Mouse (Mus musculus): ENCODE data around the gene Akap1. TPM values are rescaled to one million over a fixed set of nuclear protein-coding genes. Genes with fewer than 3 reads are reported as not detected.
"Not testable (repeated sequence)": the region's sequence is repeated elsewhere in the genome, so short reads cannot be mapped to it uniquely, and the experiment has no call there.

The Akap1 gene
- polyA plus RNA-seq, 1 experiment from 2014 or later = 13.0 TPM

DNA sequence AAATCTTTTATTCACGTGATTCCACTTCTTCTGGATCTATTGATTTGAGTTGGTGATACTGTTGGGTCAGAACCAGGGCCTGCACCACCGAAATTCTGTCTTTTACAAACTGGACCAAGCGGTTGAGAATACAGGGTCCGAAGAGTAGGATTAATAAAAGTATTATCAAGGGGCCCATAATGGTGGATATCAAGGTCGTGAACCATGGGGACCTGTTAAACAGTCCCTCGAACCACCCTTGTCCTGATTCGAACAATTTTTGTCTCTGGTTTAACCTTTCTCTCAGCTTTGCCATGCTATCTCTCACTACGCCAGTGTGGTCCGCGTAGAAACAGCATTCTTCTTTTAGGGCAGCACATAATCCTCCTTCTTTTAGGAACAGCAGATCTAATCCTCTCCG, 26.5 kb upstream of the Akap1 start:
- H3K36me3 ChIP-seq (ENCODE audit: control insufficient read depth, insufficient read depth, low read length); H3K9me3 ChIP-seq (ENCODE audit: control insufficient read depth, low read length); ATAC-seq (ENCODE audit: low FRiP score); H3K4me3 ChIP-seq (ENCODE audit: low read depth, low read length); DNase-seq (ENCODE audit: low spot score, missing footprints); H3K27me3 ChIP-seq (ENCODE audit: control insufficient read depth, insufficient read depth, low read length); H3K4me1 ChIP-seq (ENCODE audit: control insufficient read depth, insufficient read depth, low read length); H3K27ac ChIP-seq (ENCODE audit: low read depth, low read length); H3K9ac ChIP-seq (ENCODE audit: low read length); H3K4me2 ChIP-seq: not testable (repeated sequence)
- 94% methylated on average over 7 of the region's 11 CpGs for WGBS

DNA sequence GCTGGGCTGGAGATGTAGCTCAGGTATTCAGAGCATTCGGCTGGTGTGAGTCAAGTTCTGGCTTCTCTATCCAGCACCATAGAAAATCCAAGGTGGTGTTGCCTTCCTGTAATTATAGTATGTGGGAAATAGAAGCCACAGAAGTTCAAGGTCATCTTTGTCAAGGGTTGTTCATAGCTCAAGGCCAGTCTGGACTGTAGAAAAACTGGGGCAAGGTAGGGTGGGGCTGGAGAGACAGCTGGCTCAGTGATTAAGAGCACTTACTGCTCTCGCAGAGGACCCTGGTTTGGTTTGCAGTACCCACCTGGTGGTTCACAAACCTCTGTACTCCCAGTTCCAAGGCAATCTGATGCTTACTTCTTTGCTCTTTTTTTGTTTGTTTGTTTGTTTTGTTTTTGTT, 24.6 kb upstream of the Akap1 start:
- H3K9ac ChIP-seq (ENCODE audit: low read length) = no peak overlapping the region
- H3K9me3 ChIP-seq (ENCODE audit: control insufficient read depth, low read length) = no peaks in the 10 kb centered on the region
- no peaks in the 10 kb centered on the region for H3K27me3 ChIP-seq (ENCODE audit: control insufficient read depth, insufficient read depth, low read length)
- H3K4me3 ChIP-seq (ENCODE audit: low read depth, low read length) = no peak overlapping the region
- ATAC-seq (ENCODE audit: low FRiP score) = no peak
- no peak overlapping the region for H3K4me2 ChIP-seq
- no peaks in the 10 kb centered on the region for H3K4me1 ChIP-seq (ENCODE audit: control insufficient read depth, insufficient read depth, low read length)
- 92% methylated on average over 2 of the region's 2 CpGs for WGBS
- no peak for DNase-seq (ENCODE audit: low spot score, missing footprints)
- no peaks in the 10 kb centered on the region for H3K36me3 ChIP-seq (ENCODE audit: control insufficient read depth, insufficient read depth, low read length)
- no peak overlapping the region for H3K27ac ChIP-seq (ENCODE audit: low read depth, low read length)

DNA sequence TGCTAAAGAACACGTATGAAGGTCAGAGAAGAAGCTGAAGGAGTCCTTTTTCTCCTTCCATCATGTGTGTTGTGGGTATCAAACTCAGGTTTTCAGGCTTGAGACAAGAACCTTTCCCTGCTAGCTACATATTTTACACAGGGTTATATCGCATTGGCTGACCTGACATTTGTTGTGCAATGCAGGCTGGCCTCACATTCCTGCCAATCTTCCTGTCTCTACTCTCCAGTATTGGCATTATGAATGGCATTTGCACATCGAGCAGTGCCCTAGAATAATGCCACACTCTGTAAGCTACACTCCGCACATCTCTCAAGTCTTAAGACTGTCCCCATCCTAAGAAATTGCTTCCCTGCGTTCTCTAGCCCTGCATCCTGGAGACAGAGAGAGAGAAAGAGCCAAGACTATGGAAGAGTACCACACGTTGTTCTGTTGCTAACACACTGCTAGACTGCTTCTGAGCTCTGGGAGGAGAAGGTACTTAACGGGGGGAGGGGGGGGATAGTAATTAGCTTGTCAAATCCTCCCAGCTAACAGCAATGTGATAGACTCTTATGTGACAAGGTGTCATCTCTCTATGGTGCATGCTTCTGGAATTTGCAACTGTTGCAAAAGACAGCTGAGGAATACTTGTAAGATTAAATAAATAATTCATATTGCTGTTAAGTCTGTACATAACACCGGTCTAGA, 20.1 kb upstream of the Akap1 start:
- H3K9ac ChIP-seq (ENCODE audit: low read length) = no peak overlapping the region
- H3K27me3 ChIP-seq (ENCODE audit: control insufficient read depth, insufficient read depth, low read length) = no peaks in the 10 kb centered on the region
- DNase-seq (ENCODE audit: low spot score, missing footprints) (no peak), ATAC-seq (ENCODE audit: low FRiP score) (no peak)
- H3K9me3 ChIP-seq (ENCODE audit: control insufficient read depth, low read length) = no peaks in the 10 kb centered on the region
- H3K36me3 ChIP-seq (ENCODE audit: control insufficient read depth, insufficient read depth, low read length) = no peaks in the 10 kb centered on the region
- H3K4me3 ChIP-seq (ENCODE audit: low read depth, low read length) = no peak overlapping the region
- H3K4me2 ChIP-seq = no peak overlapping the region
- H3K4me1 ChIP-seq (ENCODE audit: control insufficient read depth, insufficient read depth, low read length) = no peaks in the 10 kb centered on the region
- WGBS = 75% methylated on average over 8 of the region's 8 CpGs
- H3K27ac ChIP-seq (ENCODE audit: low read depth, low read length) = no peak overlapping the region

DNA sequence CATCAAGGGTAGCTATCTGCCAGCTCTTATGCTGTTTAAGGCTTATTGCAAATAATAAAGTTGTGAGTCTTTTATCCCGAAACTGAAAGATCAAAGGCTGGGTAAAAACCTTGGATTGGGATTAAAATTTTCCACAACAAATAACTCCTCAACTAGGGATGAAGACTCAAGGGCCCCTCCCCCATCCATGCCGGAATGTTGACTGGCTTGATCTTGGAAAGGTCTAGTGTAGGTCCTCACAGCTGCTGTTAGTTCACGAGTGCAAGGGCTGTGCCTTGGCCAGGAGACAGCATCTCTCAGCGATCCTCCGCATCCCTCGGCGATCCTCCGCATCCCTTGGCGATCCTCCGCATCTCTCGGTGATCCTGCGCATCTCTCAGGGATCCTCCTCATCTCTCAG, 13.6 kb upstream of the Akap1 start:
- peaks cover 3% of the 10 kb centered on the region; the same call in 1 of the 2 replicates for H3K27me3 ChIP-seq (ENCODE audit: control insufficient read depth, insufficient read depth, low read length)
- ATAC-seq (ENCODE audit: low FRiP score) = no peak
- H3K27ac ChIP-seq (ENCODE audit: low read depth, low read length) = no peak overlapping the region
- no peak overlapping the region for H3K4me2 ChIP-seq
- H3K9me3 ChIP-seq (ENCODE audit: control insufficient read depth, low read length) = no peaks in the 10 kb centered on the region
- no peak overlapping the region for H3K9ac ChIP-seq (ENCODE audit: low read length)
- H3K4me3 ChIP-seq (ENCODE audit: low read depth, low read length) = no peak overlapping the region
- peaks cover 5% of the 10 kb centered on the region; the same call in 1 of the 2 replicates for H3K4me1 ChIP-seq (ENCODE audit: control insufficient read depth, insufficient read depth, low read length)
- DNase-seq (ENCODE audit: low spot score, missing footprints) = no peak
- WGBS = 85% methylated on average over 12 of the region's 12 CpGs
- H3K36me3 ChIP-seq (ENCODE audit: control insufficient read depth, insufficient read depth, low read length) = no peaks in the 10 kb centered on the region

DNA sequence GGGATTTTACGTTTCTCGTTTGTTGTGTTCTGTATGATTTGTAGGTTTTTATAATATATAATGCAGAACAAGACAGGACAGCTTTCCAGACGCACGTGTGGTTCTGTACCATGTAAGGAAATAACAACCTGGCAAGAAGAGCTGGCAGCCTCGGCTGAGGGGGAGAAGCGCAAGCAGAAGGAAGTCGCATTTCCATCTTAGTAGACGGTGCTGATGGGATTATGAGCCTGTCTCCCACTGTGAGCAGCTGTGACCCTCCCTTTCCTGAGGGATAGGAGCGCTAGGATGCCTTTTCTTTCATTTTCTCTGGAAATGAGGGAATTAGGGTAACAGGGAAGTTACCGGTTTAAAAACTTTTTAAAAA, 9.3 kb upstream of the Akap1 start:
- Histone ChIP-seq H3K4me1 (ENCODE audit: control insufficient read depth, insufficient read depth, low read length) (peaks cover 5% of the 10 kb centered on the region; the same call in 1 of the 2 replicates), H3K36me3 (ENCODE audit: control insufficient read depth, insufficient read depth, low read length) (no peaks in the 10 kb centered on the region), H3K27me3 (ENCODE audit: control insufficient read depth, insufficient read depth, low read length) (peaks cover 6% of the 10 kb centered on the region), H3K27ac (ENCODE audit: low read depth, low read length) (no peak overlapping the region), H3K9ac (ENCODE audit: low read length) (no peak overlapping the region; the same call in 1 of the 2 replicates), H3K4me2 (peak overlapping the region; percentile 47), H3K9me3 (ENCODE audit: control insufficient read depth, low read length) (no peaks in the 10 kb centered on the region), H3K4me3 (ENCODE audit: low read depth, low read length) (peak overlapping the region; percentile 19)
- WGBS = 3% methylated on average over 10 of the region's 10 CpGs
- no peak for ATAC-seq (ENCODE audit: low FRiP score)
- no peak for DNase-seq (ENCODE audit: low spot score, missing footprints)

DNA sequence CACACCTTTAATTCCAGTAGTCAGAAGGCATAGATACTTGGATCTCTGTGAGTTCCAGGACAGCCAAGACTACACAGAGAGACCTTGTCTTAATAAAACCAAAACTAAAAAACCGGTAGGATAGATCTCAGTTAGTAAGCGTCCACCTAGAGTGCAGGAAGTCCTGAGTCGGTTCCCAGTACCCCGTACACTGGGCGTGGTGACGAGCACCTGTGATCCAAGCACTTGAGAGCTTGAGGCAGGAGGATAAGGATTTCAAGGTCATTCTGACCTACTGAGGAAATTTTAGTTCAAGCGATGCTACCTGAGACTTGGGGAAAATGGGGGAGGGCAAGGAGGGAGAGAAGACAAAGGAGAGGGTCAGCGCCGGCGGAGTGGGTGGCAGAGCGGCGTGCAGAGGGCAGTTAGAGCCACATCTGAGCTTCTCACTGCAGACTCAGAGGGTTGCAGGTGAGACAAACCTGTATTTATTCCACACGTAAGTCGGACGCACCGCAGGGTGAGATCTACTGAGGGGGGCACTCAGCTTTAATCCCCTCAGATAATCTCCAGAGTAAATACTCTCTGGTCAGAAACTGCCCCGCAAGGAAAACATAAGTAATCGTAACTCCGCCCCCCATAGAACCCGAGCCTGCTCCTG, 8.8 kb upstream of the Akap1 start:
- no peaks in the 10 kb centered on the region for H3K9me3 ChIP-seq (ENCODE audit: control insufficient read depth, low read length)
- H3K4me1 ChIP-seq (ENCODE audit: control insufficient read depth, insufficient read depth, low read length) = peaks cover 5% of the 10 kb centered on the region; the same call in 1 of the 2 replicates
- peaks cover 6% of the 10 kb centered on the region for H3K27me3 ChIP-seq (ENCODE audit: control insufficient read depth, insufficient read depth, low read length)
- H3K4me2 ChIP-seq = peak overlapping the region; percentile 47
- H3K9ac ChIP-seq (ENCODE audit: low read length) = peak overlapping the region; percentile 41; the same call in 1 of the 2 replicates
- peak; percentile 87 for DNase-seq (ENCODE audit: low spot score, missing footprints)
- 2% methylated on average over 20 of the region's 20 CpGs for WGBS
- H3K36me3 ChIP-seq (ENCODE audit: control insufficient read depth, insufficient read depth, low read length) = no peaks in the 10 kb centered on the region
- peak overlapping the region; percentile 19 for H3K4me3 ChIP-seq (ENCODE audit: low read depth, low read length)
- no peak for ATAC-seq (ENCODE audit: low FRiP score)
- H3K27ac ChIP-seq (ENCODE audit: low read depth, low read length) = no peak overlapping the region

DNA sequence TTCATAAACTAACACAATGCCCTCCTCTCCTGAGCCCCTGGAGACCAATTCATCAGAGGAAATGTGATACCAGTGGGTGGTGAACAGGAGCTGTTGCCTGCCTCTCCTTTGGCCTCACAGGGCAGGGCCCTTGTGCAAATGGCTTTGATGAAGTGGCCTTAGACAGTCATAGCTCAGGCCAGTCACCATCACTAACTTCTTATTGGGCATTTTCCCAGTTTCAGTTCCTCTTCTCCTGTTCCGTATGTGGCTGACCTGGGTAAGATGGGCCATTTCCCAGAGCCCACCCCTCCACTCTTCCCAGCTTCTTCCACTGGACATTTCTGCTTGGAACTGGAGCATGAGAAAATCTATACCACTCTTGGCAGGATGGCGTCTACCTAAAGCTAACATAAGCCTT, 5.1 kb upstream of the Akap1 start:
- WGBS = 98% methylated on average over 2 of the region's 2 CpGs
- no peak overlapping the region for H3K9ac ChIP-seq (ENCODE audit: low read length)
- H3K36me3 ChIP-seq (ENCODE audit: control insufficient read depth, insufficient read depth, low read length) = no peaks in the 10 kb centered on the region
- H3K4me2 ChIP-seq = no peak overlapping the region
- H3K4me1 ChIP-seq (ENCODE audit: control insufficient read depth, insufficient read depth, low read length) = peaks cover 10% of the 10 kb centered on the region
- H3K9me3 ChIP-seq (ENCODE audit: control insufficient read depth, low read length) = no peaks in the 10 kb centered on the region
- H3K27me3 ChIP-seq (ENCODE audit: control insufficient read depth, insufficient read depth, low read length) = peaks cover 6% of the 10 kb centered on the region
- DNase-seq (ENCODE audit: low spot score, missing footprints) (no peak), ATAC-seq (ENCODE audit: low FRiP score) (no peak)
- no peak overlapping the region for H3K27ac ChIP-seq (ENCODE audit: low read depth, low read length)
- no peak overlapping the region for H3K4me3 ChIP-seq (ENCODE audit: low read depth, low read length)

DNA sequence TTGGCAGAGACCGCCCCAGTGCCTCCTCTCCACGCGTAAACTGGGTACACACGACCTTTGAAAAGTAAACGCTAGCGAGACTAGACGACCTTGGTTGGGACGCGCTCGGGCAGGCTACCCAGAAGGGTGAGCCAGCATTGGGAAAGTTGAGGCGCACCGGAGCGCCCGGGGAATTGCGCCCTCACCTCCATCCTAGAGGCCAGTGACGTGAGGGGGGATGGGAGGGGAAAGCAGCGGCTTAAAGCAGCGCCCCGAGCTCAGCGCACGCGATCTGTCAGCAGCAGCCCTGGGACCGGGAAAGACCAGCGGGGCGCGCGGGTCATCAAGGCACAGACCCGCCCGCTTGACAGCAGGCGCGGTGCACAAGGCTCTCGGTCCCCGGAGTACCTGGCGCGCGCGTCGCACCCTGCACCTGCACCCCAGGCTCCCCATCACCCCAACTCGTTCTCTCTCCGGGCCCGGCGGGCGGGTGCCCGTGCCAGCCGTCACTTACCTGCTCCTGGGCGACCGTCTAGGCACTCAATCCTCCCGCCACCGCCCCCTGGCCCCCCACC, 405 bp downstream of the Akap1 start:
- under 1% methylated on average over 49 of the region's 49 CpGs for WGBS
- Histone ChIP-seq H3K27me3 (ENCODE audit: control insufficient read depth, insufficient read depth, low read length) (no peaks in the 10 kb centered on the region; the same call in 1 of the 2 replicates), H3K9ac (ENCODE audit: low read length) (peak overlapping the region; percentile 94), H3K4me2 (peak overlapping the region; percentile 99), H3K36me3 (ENCODE audit: control insufficient read depth, insufficient read depth, low read length) (no peaks in the 10 kb centered on the region), H3K9me3 (ENCODE audit: control insufficient read depth, low read length) (no peaks in the 10 kb centered on the region), H3K4me3 (ENCODE audit: low read depth, low read length) (peak overlapping the region; percentile 70), H3K27ac (ENCODE audit: low read depth, low read length) (0 out of 2 replicates have a peak overlapping the region, but pooled peaks have one; percentile 30), H3K4me1 (ENCODE audit: control insufficient read depth, insufficient read depth, low read length) (peaks cover 20% of the 10 kb centered on the region)
- DNase-seq (ENCODE audit: low spot score, missing footprints) (peak; percentile 96), ATAC-seq (ENCODE audit: low FRiP score) (peak; percentile 18)

All from midbrain, embryonic 11.5 days (tissue).